Mouse (Mus musculus) kidney, postnatal 0 days (tissue): ENCODE measurements around the gene Olfr1221. TPM values are rescaled to one million over a fixed set of nuclear protein-coding genes. Genes with fewer than 3 reads are reported as not detected.

Experiments
- ATAC-seq: fragments of 200-750 bp; cut with Nextera tagmentation; replicated peaks from 2 replicates; pipeline ENCODE4 v1.8.0; 2017; ENCODE audit warnings: low read depth, moderate number of reproducible peaks, moderate TSS enrichment, moderate library complexity; ENCODE audit not compliant: low FRiP score
- DNase-seq: peaks from one replicate; pipeline ENCODE4 v3.0.0-alpha.2; 2016; ENCODE audit warnings: low spot score
- H3K27ac ChIP-seq: fragments of 300-500 bp; sonication (generic); 2 replicates; pipeline ENCODE4 v1.5.1; 2014; ENCODE audit warnings: mild to moderate bottlenecking
- H3K27me3 ChIP-seq: fragments of 300-500 bp; sonication (generic); 2 replicates; pipeline ENCODE4 v1.6.1; 2014; ENCODE audit warnings: low read length, mixed read lengths; ENCODE audit not compliant: insufficient read depth
- H3K36me3 ChIP-seq: fragments of 300-500 bp; sonication (generic); 2 replicates; pipeline ENCODE4 v1.6.1; 2014; ENCODE audit warnings: low read length, mixed read lengths; ENCODE audit not compliant: insufficient read depth
- H3K4me1 ChIP-seq: fragments of 300-500 bp; sonication (generic); replicated peaks from 2 replicates; pipeline ENCODE4 v1.6.1; 2014; ENCODE audit warnings: antibody characterized with exemption, low read length, mixed read lengths; ENCODE audit not compliant: insufficient read depth
- H3K4me2 ChIP-seq: fragments of 300-500 bp; sonication (generic); 2 replicates; pipeline ENCODE4 v1.6.1; 2014; ENCODE audit warnings: mild to moderate bottlenecking, low read length, moderate library complexity, mixed read lengths
- H3K4me3 ChIP-seq: fragments of 300-500 bp; sonication (generic); replicated peaks from 2 replicates; pipeline ENCODE4 v1.5.1; 2014; ENCODE audit warnings: low read depth, low read length
- H3K9ac ChIP-seq: fragments of 300-500 bp; sonication (generic); 2 replicates; pipeline ENCODE4 v1.6.1; 2014; ENCODE audit warnings: low read depth, low read length
- H3K9me3 ChIP-seq: fragments of 300-500 bp; sonication (generic); replicated peaks from 2 replicates; pipeline ENCODE4 v1.6.1; 2016; ENCODE audit warnings: low read length, inconsistent platforms, mixed read lengths
- CTCF ChIP-seq: IDR thresholded peaks from 2 replicates; pipeline ENCODE4 v1.5.1; 2016; ENCODE audit warnings: antibody characterized with exemption, low read depth, mild to moderate bottlenecking, moderate library complexity
- WGBS: fragments of 180-500 bp; shearing (Covaris S2); extraction: QIAGEN DNeasy Blood & Tissue Kit; methylation state at CpG from one replicate; pipeline ENCODE4 v1.1.7; 2014; 5-methylcytosine and 5-hydroxymethylcytosine counted together
- polyA plus RNA-seq: library from polyadenylated mRNA; unstranded; fragments of >200 nt; fragmentation: Nextera tagmentation; extraction: Ambion mirVana; gene quantifications from 2 replicates; pipeline ENCODE4 v1.2.1, GENCODE M21; 2015

Gene Olfr1221
- polyA plus RNA-seq, 1 experiment from 2014 or later, result not detected

GRCm38 (mm10) chr2:89093848-89094247, 23.2 kb downstream of the Olfr1221 start:
- Histone ChIP-seq H3K27ac (no peak overlapping the region), H3K4me2 (no peak overlapping the region), H3K9me3 (no peaks in the 10 kb centered on the region), H3K4me1 (no peaks in the 10 kb centered on the region), H3K4me3 (no peak overlapping the region), H3K9ac (no peak overlapping the region), H3K27me3 (no peaks in the 10 kb centered on the region), H3K36me3 (no peaks in the 10 kb centered on the region)
- WGBS, result 100% methylated on average over 1 of the region's 1 CpGs
- TF ChIP-seq CTCF, result no peak
- DNase-seq, result no peak
- no peak for ATAC-seq

GRCm38 (mm10) chr2:89083413-89083812, 33.7 kb downstream of the Olfr1221 start, which contains the start of gene Olfr1219:
TSS of gene Olfr1219 (minus strand) at chr2:89083513.
- H3K4me1 ChIP-seq, result no peaks in the 10 kb centered on the region
- no peak for DNase-seq
- H3K27me3 ChIP-seq, result no peaks in the 10 kb centered on the region
- H3K4me2 ChIP-seq, result no peak within 1 kb of the TSS
- H3K27ac ChIP-seq, result no peak within 1 kb of the TSS
- ATAC-seq, result no peak
- no peaks in the 10 kb centered on the region for H3K9me3 ChIP-seq
- H3K36me3 ChIP-seq, result no peaks in the 10 kb centered on the region
- H3K4me3 ChIP-seq, result no peak within 1 kb of the TSS
- H3K9ac ChIP-seq, result no peak within 1 kb of the TSS
- WGBS, result 58% methylated on average over 1 of the region's 1 CpGs
- TF ChIP-seq CTCF, result no peak

- H3K4me1 ChIP-seq, result no peaks in the 10 kb centered on the region
- DNase-seq, result no peak
- no peaks in the 10 kb centered on the region for H3K36me3 ChIP-seq
- H3K4me2 ChIP-seq, result no peak overlapping the region
- no peak overlapping the region for H3K27ac ChIP-seq
- no peak for TF ChIP-seq CTCF
- H3K9ac ChIP-seq, result no peak overlapping the region
- no peak overlapping the region for H3K4me3 ChIP-seq
- H3K27me3 ChIP-seq, result no peaks in the 10 kb centered on the region
- no peaks in the 10 kb centered on the region for H3K9me3 ChIP-seq
- no peak for ATAC-seq
These were observed 35.6 kb downstream of the Olfr1221 start for GRCm38 (mm10) chr2:89081487-89081886.

GRCm38 (mm10) chr2:89061087-89061486, 56.0 kb downstream of the Olfr1221 start, which contains the start of gene Olfr1218:
TSS of gene Olfr1218 (minus strand) at chr2:89061187.
- no peak for DNase-seq
- ATAC-seq, result no peak
- TF ChIP-seq CTCF, result no peak
- H3K36me3 ChIP-seq, result no peaks in the 10 kb centered on the region
- no peak within 1 kb of the TSS for H3K27ac ChIP-seq
- H3K9ac ChIP-seq, result no peak within 1 kb of the TSS
- no peak within 1 kb of the TSS for H3K4me3 ChIP-seq
- no peaks in the 10 kb centered on the region for H3K9me3 ChIP-seq
- no peaks in the 10 kb centered on the region for H3K27me3 ChIP-seq
- no peaks in the 10 kb centered on the region for H3K4me1 ChIP-seq
- no peak within 1 kb of the TSS for H3K4me2 ChIP-seq

Other genes starting within 250 kb of the Olfr1221 start
- not detected in 2 replicates for gene Olfr1208, start 215.0 kb downstream of the Olfr1221 start, polyA plus RNA-seq
- gene Olfr1209, start 202.1 kb downstream of the Olfr1221 start, polyA plus RNA-seq, result not detected in 2 replicates
- gene Olfr1211, start 179.2 kb downstream of the Olfr1221 start, polyA plus RNA-seq, result not detected in 2 replicates
- gene Olfr1212, start 163.3 kb downstream of the Olfr1221 start, polyA plus RNA-seq, result not detected in 2 replicates
- gene Gm13762, start 137.0 kb downstream of the Olfr1221 start, polyA plus RNA-seq, result not detected in 2 replicates
- gene Olfr1214, start 124.6 kb downstream of the Olfr1221 start, polyA plus RNA-seq, result not detected in 2 replicates
- gene Olfr1215, start 110.3 kb downstream of the Olfr1221 start, polyA plus RNA-seq, result not detected in 2 replicates
- not detected in 2 replicates for gene Olfr1216, start 98.9 kb downstream of the Olfr1221 start, polyA plus RNA-seq
- gene Olfr1217, start 85.2 kb downstream of the Olfr1221 start, polyA plus RNA-seq, result not detected in 2 replicates
- gene Olfr1218, start 56.1 kb downstream of the Olfr1221 start, polyA plus RNA-seq, result not detected in 2 replicates
- gene Olfr1219, start 33.8 kb downstream of the Olfr1221 start, polyA plus RNA-seq, result not detected in 2 replicates
- gene Olfr1220, start 10.4 kb downstream of the Olfr1221 start, polyA plus RNA-seq, result not detected in 2 replicates
- not detected in 2 replicates for gene Olfr1222, start 15.8 kb upstream of the Olfr1221 start, polyA plus RNA-seq
- not detected in 2 replicates for gene Olfr1223, start 34.3 kb upstream of the Olfr1221 start, polyA plus RNA-seq
- not detected in 2 replicates for gene Olfr1224-ps1, start 46.8 kb upstream of the Olfr1221 start, polyA plus RNA-seq
- not detected in 2 replicates for gene Olfr1225, start 57.4 kb upstream of the Olfr1221 start, polyA plus RNA-seq
- not detected in 2 replicates for gene Olfr1226, start 82.8 kb upstream of the Olfr1221 start, polyA plus RNA-seq
- gene Olfr1228, start 136.8 kb upstream of the Olfr1221 start, polyA plus RNA-seq, result not detected in 2 replicates
- gene Olfr1229, start 170.7 kb upstream of the Olfr1221 start, polyA plus RNA-seq, result not detected in 2 replicates
- gene Olfr1230, start 180.0 kb upstream of the Olfr1221 start, polyA plus RNA-seq, result not detected in 2 replicates
- gene Olfr1231, start 189.8 kb upstream of the Olfr1221 start, polyA plus RNA-seq, result not detected in 2 replicates
- not detected in 2 replicates for gene Olfr1232, start 212.4 kb upstream of the Olfr1221 start, polyA plus RNA-seq
- gene Olfr1233, start 225.1 kb upstream of the Olfr1221 start, polyA plus RNA-seq, result not detected in 2 replicates
- not detected in 2 replicates for gene Olfr1234, start 247.6 kb upstream of the Olfr1221 start, polyA plus RNA-seq